In genomic region chrX:20617176-20617902, GRCm38 (mm10) we compare ENCODE assay signal across 8 mouse cellular contexts. TPM values are rescaled to one million over a fixed set of nuclear protein-coding genes. Genes with fewer than 3 reads are reported as not detected.
A peak's percentile ranks its signal among the peaks of the same experiment; 100 is the strongest.
DNase-seq lines count a peak whose midpoint lies in the region; ATAC-seq lines count a peak whose summit lies in the region.

Gene Rbm10 (plus strand): TSS chrX:20617503.
Gene Ndufb11 (minus strand): TSS chrX:20617619.

- 23% methylated on average over 48 of the region's 49 CpGs for WGBS in hindbrain, embryonic 15.5 days

- H3K27ac ChIP-seq in hindbrain, embryonic 15.5 days (replicated peaks): peak within 1 kb of the TSS; percentile 92

- peak; percentile 96 for ATAC-seq in hindbrain, embryonic 15.5 days (ENCODE audit: low FRiP score, low read depth)

- H3K9ac ChIP-seq in hindbrain, embryonic 15.5 days: peak within 1 kb of the TSS; percentile 59

- DNase-seq in T-cell, adult 2 months (ENCODE audit: low spot score): peak; percentile 80
- DNase-seq in cerebellum, postnatal 36 days: peak; percentile 78 to 79
- peak; percentile 78 to 84 for DNase-seq in frontal cortex, postnatal 36 days (ENCODE audit: low spot score in 2 of 2)
- DNase-seq in left cerebral cortex, adult 11 months (ENCODE audit: low spot score): peak; percentile 77
- DNase-seq in lung, postnatal 4 days: peak; percentile 85 to 92
- peak; percentile 67 for DNase-seq in retina, postnatal 7 days (ENCODE audit: low read depth, low spot score)
- DNase-seq in urinary bladder, postnatal 14 days (ENCODE audit: low spot score): peak; percentile 76

- peak within 1 kb of the TSS; percentile 60 for H3K4me2 ChIP-seq in hindbrain, embryonic 15.5 days

- no peaks in the 10 kb centered on the region for H3K27me3 ChIP-seq in hindbrain, embryonic 15.5 days

- H3K4me1 ChIP-seq in hindbrain, embryonic 15.5 days (replicated peaks): peaks cover 19% of the 10 kb centered on the region

- H3K9me3 ChIP-seq in hindbrain, embryonic 15.5 days: no peaks in the 10 kb centered on the region

- H3K4me3 ChIP-seq in hindbrain, embryonic 15.5 days: peak within 1 kb of the TSS; percentile 59

- H3K36me3 ChIP-seq in hindbrain, embryonic 15.5 days: 0 out of 2 replicates have a peak, but pooled peaks cover 4% of the 10 kb centered on the region

RNA-seq across cellular contexts. Expression of gene Rbm10, which starts in this region (rescaled TPM):
- 57.1 and 57.4 TPM in 2 replicates for polyA plus RNA-seq in hindbrain, embryonic 15.5 days (2015; fragmentation: Nextera tagmentation; extraction: Ambion mirVana)

RNA-seq across cellular contexts. Expression of gene Ndufb11, which starts in this region (rescaled TPM):
- polyA plus RNA-seq in hindbrain, embryonic 15.5 days (2015; fragmentation: Nextera tagmentation; extraction: Ambion mirVana): 217 and 228 TPM in 2 replicates

Comparison
In these comparisons a context has a peak if more than half of its experiments do, and no peak if none do; other contexts are left out.
1. Peak in every context shown above with its lines: DNase-seq, ATAC-seq, H3K4me3 ChIP-seq and H3K27ac ChIP-seq.